Mouse (Mus musculus) c-Kit-negative CD71-positive TER-119-positive erythroid progenitor cells, embryonic 14.5 days (primary cell): ENCODE measurements around the gene Asxl1.
"Not testable (repeated sequence)": the region's sequence is repeated elsewhere in the genome, so short reads cannot be mapped to it uniquely, and the experiment has no call there.

ENCODE experiments used
- DNase-seq: peaks from one replicate; pipeline ENCODE4 v3.0.0-alpha.2; 2013; ENCODE audit warnings: low read depth, low spot score

Gene Asxl1

DNA sequence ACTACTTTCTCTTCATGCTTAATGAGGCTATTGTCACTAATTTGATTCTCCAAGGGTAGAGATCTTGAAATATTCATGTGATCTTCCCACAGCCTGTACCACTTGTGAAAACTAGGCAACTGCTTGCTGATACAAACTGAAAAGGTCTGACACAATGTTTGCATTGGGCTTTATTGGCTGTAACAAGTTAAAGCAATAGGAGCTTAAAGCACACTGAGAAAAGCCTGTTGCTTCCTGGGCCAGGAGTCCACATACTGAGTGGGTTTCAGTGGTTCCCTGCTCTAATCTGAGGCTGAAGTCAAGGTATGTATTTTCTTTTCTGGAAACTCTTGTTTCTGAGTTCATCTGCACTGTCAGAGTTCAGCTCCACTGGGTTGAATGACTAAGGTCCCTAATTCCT lies 2.4 kb upstream of the Asxl1 start:
- no peak for DNase-seq

DNA sequence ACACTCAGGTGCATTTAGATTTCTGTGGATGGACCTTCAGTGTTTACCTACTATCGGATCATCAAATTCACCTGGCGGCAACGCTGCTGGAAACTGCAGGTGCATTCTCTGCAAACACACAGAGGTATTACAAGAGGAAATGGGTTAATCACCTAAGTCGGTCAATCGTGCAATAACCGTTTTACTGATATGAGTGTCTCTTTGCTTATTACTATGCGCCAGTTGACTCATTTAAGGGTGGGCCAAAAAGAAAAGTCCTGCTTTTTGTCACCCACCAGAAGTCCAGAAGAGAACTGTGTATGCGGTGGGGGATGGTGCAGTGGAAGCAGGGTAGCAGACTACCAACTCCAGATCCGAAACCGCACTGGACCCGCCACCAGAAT lies 567 bp upstream of the Asxl1 start:
- DNase-seq = no peak

DNA sequence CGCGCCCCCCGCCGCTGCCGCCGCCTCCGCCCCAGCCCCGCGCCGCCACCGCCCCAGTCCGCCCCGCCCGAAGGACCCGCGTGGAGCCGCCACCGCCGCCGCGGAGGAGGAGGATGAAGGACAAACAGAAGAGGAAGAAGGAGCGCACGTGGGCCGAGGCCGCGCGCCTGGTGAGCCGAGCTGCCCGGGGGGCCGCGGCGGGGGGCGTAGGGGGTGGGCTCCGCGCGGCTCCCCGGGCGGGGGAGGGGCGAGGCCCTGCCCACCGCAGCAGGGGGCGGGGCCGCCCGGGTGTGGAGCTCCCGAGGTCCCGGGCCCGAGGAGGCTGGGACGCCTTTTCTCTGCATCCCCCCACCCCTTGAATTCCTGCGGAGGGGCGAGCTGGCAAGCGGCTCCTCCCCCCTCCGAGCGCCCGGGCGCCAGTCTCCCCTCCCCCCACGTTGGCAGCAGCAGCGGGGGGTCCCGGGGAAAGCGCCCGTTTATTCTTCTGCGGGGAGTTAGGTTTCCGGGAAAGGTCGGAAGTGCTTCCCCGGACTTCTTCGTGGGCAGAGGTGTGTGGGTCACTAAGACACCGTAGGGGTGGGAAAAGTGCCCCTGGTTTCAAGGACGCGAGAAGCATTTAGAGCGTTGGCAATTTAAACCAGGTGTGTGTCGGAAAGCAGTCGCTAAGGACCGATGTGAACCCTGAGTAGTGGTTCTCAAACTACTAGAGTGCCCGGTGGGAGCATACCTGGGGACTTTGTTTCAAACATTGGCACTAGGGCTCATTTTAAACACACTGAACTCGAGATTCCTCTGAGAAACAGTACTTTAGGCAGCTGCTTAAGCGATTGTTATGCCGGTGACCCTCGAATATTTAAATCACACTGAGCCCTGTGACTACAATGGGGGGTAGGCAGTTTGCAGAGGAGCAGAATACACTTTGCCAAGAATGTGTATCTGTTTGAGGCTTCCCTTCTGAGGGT lies 873 bp downstream of the Asxl1 start:
- DNase-seq = no peak

DNA sequence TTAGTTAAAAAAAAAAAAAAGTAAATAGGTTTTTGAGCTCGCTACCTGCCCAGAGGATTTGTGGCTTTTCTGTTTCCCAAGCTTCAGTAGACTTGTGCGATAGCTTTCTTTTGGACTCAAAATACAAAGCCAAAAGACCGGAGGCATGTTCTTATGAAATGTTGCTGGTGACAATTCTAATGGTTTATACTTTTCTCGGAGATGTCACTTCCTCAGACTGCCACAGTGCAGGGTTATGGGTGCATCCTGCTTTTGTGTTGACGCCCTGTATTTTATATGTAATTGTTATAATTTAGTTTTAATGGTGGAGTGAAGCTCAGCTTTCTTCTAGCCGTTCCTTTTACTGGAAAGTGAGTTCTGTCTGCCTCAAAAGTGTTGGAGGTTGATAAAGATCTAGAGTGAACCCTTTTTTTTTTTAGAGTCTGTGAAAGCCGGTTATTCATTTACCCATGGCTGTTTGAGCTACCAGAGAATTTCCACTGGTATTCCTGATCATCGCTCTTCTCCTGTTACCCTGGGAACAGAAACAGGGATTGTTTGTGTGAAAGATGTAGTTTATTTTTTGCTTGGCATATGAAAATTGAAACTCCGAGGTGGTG lies 1.7 kb downstream of the Asxl1 start:
- no peak for DNase-seq

DNA sequence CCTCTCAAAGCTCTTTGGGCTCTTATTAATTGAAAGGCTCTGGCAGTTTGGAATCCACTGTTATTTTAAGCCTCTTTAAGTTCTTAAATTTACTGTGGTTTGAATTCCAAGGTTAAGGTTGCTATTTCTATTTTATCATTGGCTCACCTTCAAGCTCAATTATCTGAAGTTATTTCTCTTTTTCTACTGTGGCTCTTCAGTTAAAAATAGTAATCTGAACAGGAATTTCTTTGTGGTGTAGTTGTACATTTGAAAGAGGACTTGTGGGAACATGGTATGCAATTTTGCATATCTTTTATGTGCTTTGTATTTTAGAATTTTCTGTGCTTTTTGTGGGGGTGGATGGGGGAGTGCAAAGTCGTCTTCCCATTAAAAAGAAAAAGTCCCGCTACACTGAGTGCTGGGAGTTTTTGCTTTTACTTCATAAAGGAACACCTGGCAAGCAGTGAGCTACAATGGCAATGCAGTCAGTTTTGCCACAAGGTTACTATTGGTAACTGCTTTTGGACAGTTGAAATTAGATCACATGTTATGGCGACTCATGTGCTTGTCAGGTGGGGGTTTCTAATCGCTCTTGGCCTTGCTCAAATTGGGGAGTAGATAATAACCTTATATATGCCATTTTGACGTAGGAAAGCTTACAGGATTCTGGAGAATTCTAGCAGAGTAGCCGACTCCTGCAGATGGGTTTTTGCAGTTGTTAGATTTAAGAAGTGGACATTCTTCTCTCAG lies 2.6 kb downstream of the Asxl1 start:
- no peak for DNase-seq

DNA sequence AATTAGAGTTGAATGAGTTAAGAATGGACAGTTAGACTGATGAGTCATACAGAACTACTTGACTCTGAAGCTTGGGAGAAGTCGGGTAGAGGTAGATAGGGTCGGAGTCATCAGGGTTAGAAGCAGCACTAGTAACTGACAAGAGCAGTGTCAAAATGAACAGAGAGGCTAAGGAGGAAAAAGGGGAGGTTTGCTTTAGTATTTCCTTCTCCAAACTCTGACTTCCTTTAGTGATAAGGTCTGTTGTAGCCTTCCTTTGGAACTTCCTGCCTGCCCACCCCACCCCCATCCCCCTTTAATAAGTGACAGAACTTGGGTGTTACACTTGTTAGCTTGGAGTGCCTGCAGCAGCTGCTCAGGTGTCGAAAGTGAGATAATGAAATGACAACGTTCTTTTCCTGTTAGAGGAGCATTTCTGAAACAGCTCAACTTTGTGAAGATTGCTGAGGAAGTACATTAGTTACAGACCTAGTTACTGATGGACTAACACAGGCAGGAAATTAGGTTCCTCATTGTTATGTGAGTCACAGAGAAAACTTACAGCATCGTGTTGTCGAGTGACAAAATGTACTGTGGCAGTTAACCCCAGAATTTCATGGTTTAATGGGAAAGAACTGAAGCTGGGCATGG lies 5.0 kb downstream of the Asxl1 start:
- no peak for DNase-seq

DNA sequence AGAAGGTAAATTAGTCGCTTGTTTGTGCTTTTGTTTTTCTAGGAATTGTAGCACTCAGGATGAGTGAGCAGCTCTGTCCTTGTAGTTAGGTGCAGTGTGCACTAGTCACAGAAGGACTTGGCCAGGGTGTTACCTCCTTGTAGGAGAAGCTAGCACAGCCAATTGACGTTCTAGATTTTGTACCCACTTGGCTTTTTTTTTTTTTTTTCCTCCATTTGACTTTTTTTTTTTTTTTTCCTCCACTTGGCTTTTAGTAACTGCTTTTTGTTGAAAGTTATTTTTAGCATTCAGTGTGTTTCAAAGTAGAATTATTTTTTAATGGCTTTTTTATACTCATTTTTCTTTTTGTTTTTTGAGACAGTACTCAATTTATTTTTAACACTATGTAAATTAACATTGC lies 9.0 kb downstream of the Asxl1 start:
- no peak for DNase-seq

DNA sequence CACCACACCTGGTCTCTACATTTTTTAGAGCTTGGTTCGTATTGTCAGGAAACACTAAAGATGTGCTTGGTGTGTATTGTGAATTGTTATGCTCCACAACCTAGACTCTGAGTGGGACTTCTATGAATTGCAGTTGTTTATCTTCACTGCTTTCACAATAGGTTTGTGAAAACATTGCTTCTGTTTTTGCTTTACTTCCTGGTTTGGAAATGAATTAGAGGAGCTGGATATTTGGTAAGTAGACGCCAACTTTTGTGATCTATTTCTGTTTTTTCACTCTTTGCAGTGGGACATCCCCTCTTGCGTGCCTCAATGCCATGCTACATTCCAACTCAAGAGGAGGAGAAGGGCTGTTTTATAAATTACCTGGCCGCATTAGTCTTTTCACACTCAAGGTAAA lies 11.2 kb downstream of the Asxl1 start:
- no peak for DNase-seq

DNA sequence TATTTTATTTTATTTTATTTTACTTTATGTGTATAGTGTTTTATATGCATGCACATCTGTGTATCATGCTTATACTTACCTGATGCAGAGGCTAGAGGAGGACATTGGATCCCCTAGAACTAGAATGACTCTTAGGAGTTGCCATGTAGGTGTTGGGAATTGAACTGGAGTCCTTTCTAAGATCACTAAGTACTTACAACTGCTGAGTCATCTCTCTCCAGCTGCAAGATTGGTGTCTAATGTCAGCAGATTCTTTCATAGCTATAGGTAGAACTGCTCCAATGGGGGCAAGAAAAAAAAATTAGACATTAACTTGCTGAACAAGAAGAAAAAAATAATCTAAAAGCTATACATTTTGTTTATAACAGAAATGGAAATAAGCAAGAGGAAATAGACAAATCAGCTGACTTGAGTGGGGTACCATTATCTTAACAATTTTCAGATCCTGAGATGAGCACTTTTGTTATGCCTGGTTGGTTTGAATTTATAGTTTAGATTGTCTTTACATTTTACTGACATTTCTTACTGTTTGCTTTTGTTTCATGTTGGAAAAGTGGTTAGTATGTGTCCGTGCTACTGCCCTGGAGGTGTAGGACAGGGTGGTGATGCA lies 15.6 kb downstream of the Asxl1 start:
- no peak for DNase-seq

DNA sequence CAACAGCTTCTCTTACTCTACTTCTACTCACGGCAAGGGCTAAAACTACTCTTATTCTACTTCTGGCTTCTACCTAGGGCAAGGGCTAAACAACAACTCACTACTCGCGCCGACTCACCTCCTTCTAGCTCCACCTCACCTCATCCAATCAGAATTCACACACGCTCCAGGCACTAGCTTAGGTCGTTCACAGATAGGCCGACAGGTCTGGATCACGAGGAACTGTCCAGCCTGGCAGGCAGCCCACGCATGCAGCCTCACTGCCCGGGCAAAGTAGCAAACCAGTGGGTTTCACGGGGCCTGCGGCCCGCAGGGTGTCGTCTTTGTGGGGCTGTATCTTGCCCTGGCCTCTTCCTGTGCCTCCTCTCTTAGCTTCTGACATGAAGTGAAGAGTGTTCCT lies 18.9 kb downstream of the Asxl1 start:
- DNase-seq = not testable (repeated sequence)

DNA sequence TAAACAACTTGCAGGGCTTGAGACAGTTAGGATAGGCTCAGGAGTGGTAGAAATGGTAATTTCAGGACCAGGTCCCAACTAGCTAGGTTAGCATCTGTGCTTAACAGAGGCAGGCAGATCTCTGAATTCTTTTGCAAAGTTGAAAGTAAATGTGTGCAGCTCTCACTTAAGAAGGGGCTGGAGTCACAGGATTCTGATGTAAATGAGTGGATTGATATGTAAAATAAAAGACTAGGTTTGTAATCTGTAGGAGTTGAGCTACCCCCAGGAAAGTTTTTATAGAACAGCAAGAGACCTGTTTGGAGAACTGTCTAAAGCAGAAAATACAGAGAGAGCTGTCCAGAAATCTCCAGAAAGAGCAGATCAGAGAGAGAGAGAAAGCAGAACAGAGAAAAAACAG lies 25.2 kb downstream of the Asxl1 start:
- DNase-seq = no peak

DNA sequence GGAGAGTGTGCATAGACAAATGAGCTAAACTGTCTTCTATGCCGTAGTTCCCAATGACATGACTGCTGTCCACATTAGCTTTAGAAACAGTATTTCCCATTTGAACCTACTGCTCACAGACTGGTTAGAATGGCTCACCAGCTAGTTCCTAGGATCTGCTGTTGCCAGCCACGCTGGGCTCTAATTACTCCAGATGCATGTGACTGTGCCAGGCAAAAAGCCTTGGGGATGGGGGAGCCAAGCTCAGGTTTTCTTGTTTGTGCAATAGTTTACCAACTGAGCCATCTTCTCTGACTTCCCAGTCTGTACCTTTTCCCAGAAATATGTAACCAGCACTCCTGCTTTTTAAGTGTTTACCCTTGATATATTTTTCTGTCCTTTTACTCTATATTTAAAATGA lies 29.8 kb downstream of the Asxl1 start:
- no peak for DNase-seq

DNA sequence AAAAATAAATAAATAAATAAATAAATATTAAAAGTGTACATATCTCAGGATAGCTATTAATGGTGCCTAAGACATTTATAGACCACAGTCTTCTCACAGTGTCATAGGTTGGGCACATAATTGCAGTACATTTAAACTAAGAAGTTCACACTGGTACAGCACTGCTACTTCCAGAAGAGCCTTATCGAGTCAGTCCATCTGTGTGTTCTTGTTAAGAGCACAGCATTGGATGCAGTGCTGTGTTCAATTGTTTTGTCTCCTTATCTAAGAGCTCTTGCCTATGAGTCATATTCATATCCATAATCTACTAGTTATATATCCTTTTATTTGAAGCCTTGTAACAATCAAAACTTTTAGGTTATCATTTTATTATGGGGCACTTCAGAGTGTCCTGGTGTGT lies 34.9 kb downstream of the Asxl1 start:
- DNase-seq = no peak

DNA sequence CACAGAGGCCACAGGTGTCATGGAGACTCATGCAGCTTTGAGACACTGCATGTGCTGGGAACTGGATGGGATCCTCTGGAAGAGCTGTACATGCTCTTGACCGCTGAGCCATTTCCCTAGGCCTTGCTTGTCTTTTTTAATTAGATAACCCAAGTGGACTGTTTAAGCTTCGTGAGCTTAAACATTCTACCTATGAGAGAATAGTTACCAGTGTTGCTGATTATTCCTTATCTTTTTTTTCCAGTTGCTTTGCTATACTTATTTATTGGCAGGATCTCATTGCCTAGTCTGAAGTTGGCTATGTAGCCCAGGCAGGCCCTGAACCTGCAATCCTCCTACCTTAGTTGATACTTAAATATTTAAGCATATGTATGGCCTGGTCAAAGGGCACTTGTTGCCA lies 44.2 kb downstream of the Asxl1 start:
- DNase-seq = no peak

DNA sequence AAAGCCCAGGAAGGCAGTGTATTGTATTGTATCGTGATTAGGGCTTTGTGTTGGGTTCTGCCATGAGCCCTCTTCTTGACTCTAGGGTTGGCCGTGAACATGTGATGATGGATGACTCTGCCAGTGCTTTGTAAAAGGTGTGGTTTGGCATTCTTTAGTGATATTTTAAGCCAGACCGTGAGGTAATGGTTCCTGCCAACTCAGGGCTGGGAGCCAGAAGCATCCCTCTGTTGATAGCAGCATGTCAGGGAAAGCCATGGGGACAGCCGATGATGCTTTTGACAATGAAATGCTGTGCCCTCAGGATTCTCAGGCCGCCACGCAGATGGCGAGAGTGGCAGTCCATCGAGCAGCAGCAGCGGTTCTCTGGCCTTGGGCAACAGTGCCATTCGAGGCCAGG lies 47.4 kb downstream of the Asxl1 start:
- no peak for DNase-seq

DNA sequence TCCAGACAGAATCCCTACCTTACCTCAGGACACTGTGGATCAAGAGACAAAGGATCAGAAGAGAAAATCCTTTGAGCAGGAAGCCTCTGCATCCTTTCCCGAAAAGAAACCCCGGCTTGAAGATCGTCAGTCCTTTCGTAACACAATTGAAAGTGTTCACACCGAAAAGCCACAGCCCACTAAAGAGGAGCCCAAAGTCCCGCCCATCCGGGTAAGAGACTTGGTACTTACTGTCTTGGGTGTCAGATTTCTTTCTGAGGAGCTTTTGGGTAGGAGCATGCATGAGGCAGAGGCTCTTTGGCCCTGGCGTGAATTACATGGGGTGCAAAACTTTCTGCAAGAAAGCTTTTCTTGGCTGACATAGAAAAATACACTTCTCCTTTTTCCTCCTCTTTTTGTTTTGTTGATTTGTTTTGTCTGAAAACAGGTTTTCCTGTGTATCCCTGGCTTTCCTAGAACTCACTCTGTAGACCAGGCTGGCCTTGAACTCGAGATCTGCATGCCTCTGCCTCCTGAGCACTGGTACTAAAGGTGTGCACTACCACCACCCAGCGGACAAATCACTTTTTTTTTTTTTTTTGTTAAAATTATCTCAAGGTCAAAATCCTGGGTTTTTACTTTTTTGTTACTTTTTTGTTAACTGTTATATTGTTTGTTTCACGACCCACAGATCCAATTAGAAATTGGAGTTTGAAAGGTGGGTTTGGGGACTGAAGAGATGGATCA lies 52.3 kb downstream of the Asxl1 start:
- DNase-seq = no peak

DNA sequence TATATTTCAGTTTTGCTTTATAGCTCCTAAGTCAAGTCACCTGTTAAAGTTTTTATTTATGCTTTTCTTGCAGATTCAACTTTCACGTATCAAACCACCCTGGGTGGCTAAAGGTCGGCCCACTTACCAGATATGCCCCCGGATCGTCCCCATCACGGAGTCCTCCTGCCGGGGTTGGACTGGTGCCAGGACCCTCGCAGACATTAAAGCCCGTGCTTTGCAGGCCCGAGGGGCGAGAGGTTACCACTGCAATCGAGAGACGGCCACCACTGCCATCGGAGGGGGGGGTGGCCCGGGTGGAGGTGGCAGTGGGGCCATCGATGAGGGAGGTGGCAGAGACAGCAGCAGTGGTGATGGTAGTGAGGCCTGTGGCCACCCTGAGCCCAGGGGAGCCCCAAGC lies 53.5 kb downstream of the Asxl1 start:
- no peak for DNase-seq

DNA sequence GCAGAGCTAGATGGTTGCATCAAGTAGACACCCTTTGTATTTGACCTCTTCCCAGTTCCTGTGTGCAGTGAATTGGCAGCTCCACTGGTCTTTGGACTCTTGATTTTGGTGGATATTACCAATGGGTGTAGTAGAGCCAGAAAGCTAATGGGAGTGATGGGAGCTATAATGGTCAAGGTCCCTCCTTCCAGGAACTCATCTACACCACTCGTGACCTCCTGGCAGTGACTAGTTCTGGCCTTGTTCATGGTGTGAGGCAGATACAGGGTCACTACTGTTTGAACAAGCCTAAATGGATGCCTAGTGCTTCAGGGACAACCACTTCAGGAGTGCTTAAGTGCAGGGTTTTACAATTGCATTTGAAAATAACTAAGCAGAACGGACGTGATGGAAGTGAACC lies 58.4 kb downstream of the Asxl1 start:
- DNase-seq = no peak

DNA sequence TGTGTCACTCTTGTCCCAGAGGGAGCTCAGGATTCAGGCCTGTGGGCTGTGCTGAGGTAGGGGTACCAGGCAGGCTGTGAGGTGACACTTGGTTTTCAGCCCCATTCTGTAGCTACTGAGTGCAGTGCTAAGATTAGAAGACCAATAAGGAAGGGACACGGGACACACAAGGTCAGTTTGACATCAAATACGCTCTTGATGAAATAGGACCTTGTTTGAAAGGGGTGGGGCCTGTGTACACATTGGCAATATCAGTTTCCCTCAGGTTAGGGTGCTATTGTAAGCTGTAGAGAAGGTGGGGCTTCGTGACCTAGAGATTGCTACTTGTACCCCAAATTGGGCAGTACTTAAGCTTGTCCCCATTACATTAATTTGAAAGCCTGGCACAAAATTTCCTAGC lies 59.3 kb downstream of the Asxl1 start:
- no peak for DNase-seq

DNA sequence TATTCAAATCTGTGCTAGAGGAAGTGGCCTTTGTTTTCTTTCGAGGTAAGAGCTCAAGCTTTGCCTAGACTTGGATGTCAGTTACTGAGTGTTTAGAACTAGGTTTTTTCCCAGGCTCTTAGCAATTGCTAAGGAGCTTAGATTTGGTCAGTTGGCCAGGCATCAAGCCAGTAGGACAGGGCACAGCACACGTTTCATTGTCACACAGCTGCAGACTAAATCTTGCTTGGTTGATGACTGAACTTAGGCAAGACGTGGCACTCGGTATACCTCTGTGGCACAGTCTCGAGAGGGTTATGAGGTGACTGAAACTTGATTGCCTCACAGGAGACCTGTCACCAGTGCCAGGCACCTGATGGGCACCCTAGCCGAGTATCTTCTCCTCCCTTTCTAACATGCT lies 61.3 kb downstream of the Asxl1 start:
- DNase-seq = no peak

DNA sequence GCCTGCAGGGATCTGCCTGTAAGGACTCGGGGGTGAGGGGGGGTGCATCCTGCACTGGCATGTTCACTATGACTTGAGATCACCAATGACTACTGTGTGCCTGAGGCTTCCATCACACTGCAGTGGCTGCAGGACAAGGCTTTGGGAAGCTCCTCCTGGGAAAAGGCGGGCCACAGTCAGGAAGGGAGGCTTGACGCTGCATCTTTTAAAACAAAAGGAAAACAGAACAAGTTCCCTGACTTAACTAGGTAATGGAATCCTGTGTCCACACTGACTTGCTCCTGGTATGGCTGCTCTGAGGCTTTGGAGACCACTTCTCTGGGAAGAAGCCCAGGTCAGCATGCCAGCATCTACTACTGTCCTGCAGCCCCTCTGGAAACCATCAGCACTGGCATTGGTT lies 63.3 kb downstream of the Asxl1 start:
- no peak for DNase-seq
